Mouse (Mus musculus): ENCODE measurements at regions not wholly inside any gene's neighbourhood (a gene's known extent, or its start where the extent isn't known, plus 50 kb on each side); places are given as distances from the start of the nearest gene placed in this dataset.

- H3K27ac ChIP-seq (ENCODE audit: low read depth, low read length): no peak overlapping the region
- no peak overlapping the region for H3K4me2 ChIP-seq (ENCODE audit: low read depth, low read length)
- no peaks in the 10 kb centered on the region for H3K9me3 ChIP-seq (ENCODE audit: control insufficient read depth, low read length)
- 76% methylated on average over 6 of the region's 6 CpGs for WGBS
- no peaks in the 10 kb centered on the region for H3K27me3 ChIP-seq (ENCODE audit: control insufficient read depth, insufficient read depth, low read length)
- no peaks in the 10 kb centered on the region for H3K36me3 ChIP-seq (ENCODE audit: control insufficient read depth, insufficient read depth, low read length)
- H3K4me3 ChIP-seq (ENCODE audit: low read depth, low read length): no peak overlapping the region
- no peak overlapping the region for H3K9ac ChIP-seq (replicated peaks; ENCODE audit: low read depth, low read length)
- H3K4me1 ChIP-seq (ENCODE audit: control insufficient read depth, insufficient read depth, low read length): no peaks in the 10 kb centered on the region
- no peak for ATAC-seq (ENCODE audit: low read depth)
Measured at GRCm38 (mm10) chr10:24493936-24494335, 101.3 kb upstream of the Ccn2 start.

DNA sequence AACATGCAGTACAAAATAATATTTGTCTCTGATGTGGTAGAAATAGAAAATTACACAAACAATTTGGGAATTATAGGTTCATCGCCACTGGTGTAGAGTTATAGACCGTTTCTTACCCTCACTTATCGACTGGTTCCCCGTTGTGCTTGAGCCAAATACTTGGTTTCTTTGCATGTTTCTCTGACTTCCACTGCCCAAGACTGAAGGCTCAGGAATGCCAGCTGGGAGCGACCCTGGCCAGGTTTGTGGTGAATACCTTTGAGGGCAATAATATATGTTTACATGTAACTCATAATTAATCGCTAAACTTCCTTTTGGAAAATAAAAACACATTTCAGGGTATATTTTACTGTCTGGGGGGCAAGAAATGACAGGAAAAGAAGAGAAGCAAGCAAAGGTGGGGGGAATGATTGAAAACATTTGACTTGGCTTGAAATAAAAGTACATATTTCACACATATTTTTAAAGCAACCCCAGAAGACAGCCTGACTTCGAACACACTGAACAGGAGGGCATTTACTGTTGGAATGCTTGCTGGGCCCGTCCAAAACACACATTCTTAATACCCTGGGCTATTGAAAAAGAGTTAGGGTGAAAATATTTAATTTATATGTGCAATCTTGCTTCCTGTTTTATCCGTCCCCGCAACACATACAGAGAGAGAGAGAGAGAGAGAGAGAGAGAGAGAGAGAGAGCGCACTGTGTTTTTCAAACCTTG, 75.3 kb upstream of the Ccn2 start:
- H3K27me3 ChIP-seq (ENCODE audit: control insufficient read depth, insufficient read depth, low read length): no peaks in the 10 kb centered on the region
- no peaks in the 10 kb centered on the region for H3K4me1 ChIP-seq (ENCODE audit: control insufficient read depth, insufficient read depth, low read length)
- no peak overlapping the region for H3K4me2 ChIP-seq (ENCODE audit: low read depth, low read length)
- ATAC-seq (ENCODE audit: low read depth): no peak
- no peak overlapping the region for H3K4me3 ChIP-seq (ENCODE audit: low read depth, low read length)
- no peak overlapping the region for H3K9ac ChIP-seq (replicated peaks; ENCODE audit: low read depth, low read length)
- H3K9me3 ChIP-seq (ENCODE audit: control insufficient read depth, low read length): no peaks in the 10 kb centered on the region
- 89% methylated on average over 11 of the region's 11 CpGs for WGBS
- no peak overlapping the region for H3K27ac ChIP-seq (ENCODE audit: low read depth, low read length)
- H3K36me3 ChIP-seq (ENCODE audit: control insufficient read depth, insufficient read depth, low read length): no peaks in the 10 kb centered on the region

GRCm38 (mm10) chr10:24520515-24520914, 74.7 kb upstream of the Ccn2 start:
- no peaks in the 10 kb centered on the region for H3K27me3 ChIP-seq (ENCODE audit: control insufficient read depth, insufficient read depth, low read length)
- 93% methylated on average over 3 of the region's 3 CpGs for WGBS
- H3K36me3 ChIP-seq (ENCODE audit: control insufficient read depth, insufficient read depth, low read length): no peaks in the 10 kb centered on the region
- no peak for ATAC-seq (ENCODE audit: low read depth)
- H3K9ac ChIP-seq (replicated peaks; ENCODE audit: low read depth, low read length): no peak overlapping the region
- H3K27ac ChIP-seq (ENCODE audit: low read depth, low read length): no peak overlapping the region
- no peaks in the 10 kb centered on the region for H3K4me1 ChIP-seq (ENCODE audit: control insufficient read depth, insufficient read depth, low read length)
- no peaks in the 10 kb centered on the region for H3K9me3 ChIP-seq (ENCODE audit: control insufficient read depth, low read length)
- no peak overlapping the region for H3K4me3 ChIP-seq (ENCODE audit: low read depth, low read length)
- no peak overlapping the region for H3K4me2 ChIP-seq (ENCODE audit: low read depth, low read length)

- Histone ChIP-seq H3K4me1 (ENCODE audit: control insufficient read depth, insufficient read depth, low read length) (no peaks in the 10 kb centered on the region), H3K27me3 (ENCODE audit: control insufficient read depth, insufficient read depth, low read length) (no peaks in the 10 kb centered on the region), H3K36me3 (ENCODE audit: control insufficient read depth, insufficient read depth, low read length) (no peaks in the 10 kb centered on the region), H3K9me3 (ENCODE audit: control insufficient read depth, low read length) (no peaks in the 10 kb centered on the region), H3K9ac (replicated peaks; ENCODE audit: low read depth, low read length) (no peak overlapping the region), H3K4me3 (ENCODE audit: low read depth, low read length) (no peak overlapping the region), H3K4me2 (ENCODE audit: low read depth, low read length) (no peak overlapping the region), H3K27ac (ENCODE audit: low read depth, low read length) (no peak overlapping the region)
- WGBS: 89% methylated on average over 2 of the region's 2 CpGs
- ATAC-seq (ENCODE audit: low read depth): no peak
Measured at GRCm38 (mm10) chr10:24532776-24533175, 62.5 kb upstream of the Ccn2 start.

DNA sequence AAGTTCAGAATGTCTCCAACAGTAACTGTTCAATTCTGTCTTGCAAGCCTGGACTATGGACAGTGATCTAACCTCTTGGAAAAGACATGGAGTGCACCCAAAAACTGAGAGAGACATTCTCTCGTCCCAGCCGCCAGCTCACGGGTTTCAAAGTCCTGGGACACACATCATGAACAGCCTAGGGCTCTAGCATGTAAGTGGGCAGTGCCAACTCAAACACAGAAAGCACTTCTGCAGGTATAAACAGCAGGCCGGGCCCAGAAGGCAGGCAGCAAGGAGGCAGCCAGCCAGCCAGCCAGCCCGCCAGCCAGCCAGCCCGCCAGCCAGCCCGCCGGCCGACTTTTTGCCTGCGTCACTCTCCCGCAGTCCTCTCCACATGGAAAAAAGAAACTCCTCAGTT, 60.3 kb upstream of the Ccn2 start:
- no peak overlapping the region for H3K27ac ChIP-seq (ENCODE audit: low read depth, low read length)
- 93% methylated on average over 11 of the region's 11 CpGs for WGBS
- no peak for ATAC-seq (ENCODE audit: low read depth)
- no peak overlapping the region for H3K4me2 ChIP-seq (ENCODE audit: low read depth, low read length)
- no peaks in the 10 kb centered on the region for H3K4me1 ChIP-seq (ENCODE audit: control insufficient read depth, insufficient read depth, low read length)
- H3K9ac ChIP-seq (replicated peaks; ENCODE audit: low read depth, low read length): no peak overlapping the region
- no peak overlapping the region for H3K4me3 ChIP-seq (ENCODE audit: low read depth, low read length)
- no peaks in the 10 kb centered on the region for H3K27me3 ChIP-seq (ENCODE audit: control insufficient read depth, insufficient read depth, low read length)
- no peaks in the 10 kb centered on the region for H3K36me3 ChIP-seq (ENCODE audit: control insufficient read depth, insufficient read depth, low read length)
- H3K9me3 ChIP-seq (ENCODE audit: control insufficient read depth, low read length): no peaks in the 10 kb centered on the region

DNA sequence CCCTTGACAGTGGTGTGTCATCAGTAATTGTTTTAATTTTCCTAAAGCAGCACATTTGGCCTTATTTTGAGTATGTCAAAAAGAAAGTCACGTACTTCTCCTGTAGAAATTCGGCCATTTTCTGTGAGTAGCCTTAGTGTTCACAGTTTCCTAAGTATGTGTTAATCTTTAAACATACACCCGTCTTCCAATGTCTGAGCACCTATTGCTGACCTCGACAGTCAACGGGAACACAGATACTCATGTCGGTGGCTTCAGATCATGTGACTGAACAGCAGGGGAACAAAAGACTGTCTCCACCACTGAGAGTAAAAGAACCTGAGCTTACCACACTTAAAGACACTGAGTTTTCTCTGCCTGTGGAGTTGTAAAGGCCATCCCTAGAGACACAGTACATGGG, 59.8 kb upstream of the Ccn2 start:
- Histone ChIP-seq H3K27ac (ENCODE audit: low read depth, low read length) (no peak overlapping the region), H3K36me3 (ENCODE audit: control insufficient read depth, insufficient read depth, low read length) (no peaks in the 10 kb centered on the region), H3K4me3 (ENCODE audit: low read depth, low read length) (no peak overlapping the region), H3K27me3 (ENCODE audit: control insufficient read depth, insufficient read depth, low read length) (no peaks in the 10 kb centered on the region), H3K4me1 (ENCODE audit: control insufficient read depth, insufficient read depth, low read length) (no peaks in the 10 kb centered on the region), H3K4me2 (ENCODE audit: low read depth, low read length) (no peak overlapping the region), H3K9ac (replicated peaks; ENCODE audit: low read depth, low read length) (no peak overlapping the region), H3K9me3 (ENCODE audit: control insufficient read depth, low read length) (no peaks in the 10 kb centered on the region)
- ATAC-seq (ENCODE audit: low read depth): no peak
- 89% methylated on average over 6 of the region's 6 CpGs for WGBS

DNA sequence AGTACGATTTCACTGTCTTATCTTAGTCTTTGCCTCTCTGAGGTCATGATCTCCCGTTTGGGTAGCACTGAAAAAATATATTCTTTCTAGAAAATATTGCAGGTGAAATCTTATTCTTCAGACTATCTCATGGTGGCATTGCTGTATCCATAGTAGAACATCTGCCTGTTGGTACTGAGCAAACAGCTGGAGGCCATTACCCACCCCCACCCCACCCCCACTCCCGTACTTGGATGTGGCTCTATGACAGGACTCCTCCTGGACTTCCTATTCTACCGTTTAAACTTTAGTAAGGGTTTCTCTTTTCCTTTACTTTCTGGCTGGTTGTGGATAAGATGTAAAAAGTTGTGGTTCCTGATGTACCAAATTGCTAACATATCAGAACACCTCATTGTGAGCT, 53.3 kb upstream of the Ccn2 start:
- Histone ChIP-seq H3K9me3 (ENCODE audit: control insufficient read depth, low read length) (no peaks in the 10 kb centered on the region), H3K27ac (ENCODE audit: low read depth, low read length) (no peak overlapping the region), H3K4me1 (ENCODE audit: control insufficient read depth, insufficient read depth, low read length) (no peaks in the 10 kb centered on the region), H3K4me2 (ENCODE audit: low read depth, low read length) (no peak overlapping the region), H3K9ac (replicated peaks; ENCODE audit: low read depth, low read length) (no peak overlapping the region), H3K27me3 (ENCODE audit: control insufficient read depth, insufficient read depth, low read length) (no peaks in the 10 kb centered on the region), H3K36me3 (ENCODE audit: control insufficient read depth, insufficient read depth, low read length) (no peaks in the 10 kb centered on the region), H3K4me3 (ENCODE audit: low read depth, low read length) (no peak overlapping the region)
- 88% methylated on average over 4 of the region's 4 CpGs for WGBS
- no peak for ATAC-seq (ENCODE audit: low read depth)

Measured in neural tube, embryonic 14.5 days (tissue).